Mouse (Mus musculus) stomach, embryonic 15.5 days (tissue): ENCODE measurements at regions not wholly inside any gene's neighbourhood (a gene's known extent, or its start where the extent isn't known, plus 50 kb on each side); places are given as distances from the start of the nearest gene placed in this dataset.

Experiments
- ATAC-seq: fragments of 200-750 bp; cut with Nextera tagmentation; 2 replicates; pipeline ENCODE4 v1.8.0; 2017; ENCODE audit warnings: low read depth, moderate number of reproducible peaks, moderate TSS enrichment; ENCODE audit not compliant: insufficient read depth, low FRiP score
- H3K27ac ChIP-seq: fragments of 300-500 bp; sonication (generic); 2 replicates; pipeline ENCODE4 v1.5.1; 2015; ENCODE audit warnings: mild to moderate bottlenecking, inconsistent platforms
- H3K27me3 ChIP-seq: fragments of 300-500 bp; sonication (generic); replicated peaks from 2 replicates; pipeline ENCODE4 v1.6.1; 2015; ENCODE audit warnings: inconsistent platforms
- H3K36me3 ChIP-seq: fragments of 300-500 bp; sonication (generic); 2 replicates; pipeline ENCODE4 v1.6.1; 2015; ENCODE audit warnings: inconsistent platforms
- H3K4me1 ChIP-seq: fragments of 300-500 bp; sonication (generic); 2 replicates; pipeline ENCODE4 v1.6.1; 2015; ENCODE audit warnings: inconsistent platforms
- H3K4me2 ChIP-seq: fragments of 300-500 bp; sonication (generic); 2 replicates; pipeline ENCODE4 v1.6.1; 2015; ENCODE audit warnings: mild to moderate bottlenecking, inconsistent platforms
- H3K4me3 ChIP-seq: fragments of 300-500 bp; sonication (generic); replicated peaks from 2 replicates; pipeline ENCODE4 v1.5.1; 2015; ENCODE audit warnings: inconsistent platforms
- H3K9ac ChIP-seq: fragments of 300-500 bp; sonication (generic); 2 replicates; pipeline ENCODE4 v1.6.1; 2015; ENCODE audit warnings: inconsistent platforms
- H3K9me3 ChIP-seq: fragments of 300-500 bp; sonication (generic); 2 replicates; pipeline ENCODE4 v1.6.1; 2016; ENCODE audit warnings: inconsistent platforms
- WGBS: fragments of 180-500 bp; shearing (Covaris S2); methylation state at CpG from one replicate; pipeline ENCODE4 v1.1.7; 2015; 5-methylcytosine and 5-hydroxymethylcytosine counted together

DNA sequence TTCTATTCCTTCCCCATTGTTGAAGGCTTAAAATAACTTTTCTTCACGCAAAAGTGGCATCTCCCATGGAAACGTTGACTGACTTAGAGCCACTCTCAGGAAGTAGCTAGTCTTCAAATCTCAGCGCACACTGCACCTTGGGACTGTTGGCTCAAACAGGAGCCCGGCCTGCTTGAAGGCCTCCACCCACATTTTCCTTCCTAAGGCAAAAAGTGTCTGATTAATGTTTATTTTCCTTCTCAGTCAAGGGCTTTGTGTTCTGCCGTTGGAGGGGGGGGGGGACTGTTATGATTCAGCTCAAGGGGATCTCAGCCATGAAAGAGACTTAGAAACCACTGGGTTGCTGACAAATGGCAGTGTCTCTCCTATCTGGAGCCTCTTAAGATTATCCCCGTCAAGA, 56.5 kb upstream of the Arntl start:
- Histone ChIP-seq H3K27me3 (no peaks in the 10 kb centered on the region), H3K4me3 (no peak overlapping the region), H3K4me2 (no peak overlapping the region), H3K36me3 (no peaks in the 10 kb centered on the region), H3K9ac (no peak overlapping the region), H3K27ac (peak overlapping the region; percentile 49; the same call in 1 of the 2 replicates), H3K9me3 (no peaks in the 10 kb centered on the region), H3K4me1 (0 out of 2 replicates have a peak, but pooled peaks cover 9% of the 10 kb centered on the region)
- WGBS: 29% methylated on average over 6 of the region's 6 CpGs
- ATAC-seq: no peak

DNA sequence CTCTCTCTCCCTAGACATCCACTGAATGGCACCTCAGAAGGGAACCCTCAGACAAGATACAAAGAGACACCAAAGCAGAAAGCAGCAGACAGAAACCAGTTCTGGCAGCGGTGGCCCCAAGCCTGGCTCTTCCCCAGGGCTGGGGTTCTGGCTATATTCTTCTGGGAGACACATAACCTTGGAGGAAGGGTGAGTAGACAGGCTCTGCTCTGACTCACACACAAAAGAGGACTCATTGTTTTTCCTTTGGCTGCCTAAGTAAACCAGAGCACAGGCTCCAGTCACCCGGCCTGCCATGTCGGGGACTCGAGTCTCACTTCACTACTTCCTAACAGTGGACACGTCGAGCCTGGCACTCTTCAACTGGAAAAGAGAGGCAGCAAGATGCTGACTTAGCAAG, 55.8 kb upstream of the Arntl start:
- H3K9ac ChIP-seq: no peak overlapping the region
- 41% methylated on average over 6 of the region's 6 CpGs for WGBS
- ATAC-seq: no peak

DNA sequence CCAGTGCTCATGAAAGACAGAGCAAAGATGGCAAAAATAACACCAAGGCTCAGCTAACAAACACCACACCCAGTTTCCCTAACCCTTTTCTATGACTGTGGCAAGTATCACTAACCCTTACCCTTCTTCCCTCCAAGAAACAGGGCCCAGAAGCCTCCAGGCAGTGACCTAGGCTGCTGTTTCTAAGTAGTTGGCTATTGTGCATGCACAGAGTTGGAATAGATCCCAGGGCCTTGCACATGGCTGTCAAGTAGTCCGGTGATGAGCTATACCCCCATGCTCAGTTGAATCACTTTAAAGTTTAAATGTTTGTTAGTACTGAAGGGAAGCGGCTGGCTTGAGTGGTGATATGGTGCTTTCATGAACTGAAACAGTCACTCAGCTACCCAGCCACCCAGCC, 53.9 kb upstream of the Arntl start:
- Histone ChIP-seq H3K4me2 (no peak overlapping the region), H3K4me1 (0 out of 2 replicates have a peak, but pooled peaks cover 9% of the 10 kb centered on the region), H3K9me3 (no peaks in the 10 kb centered on the region), H3K36me3 (no peaks in the 10 kb centered on the region), H3K27me3 (no peaks in the 10 kb centered on the region), H3K27ac (no peak overlapping the region), H3K9ac (no peak overlapping the region), H3K4me3 (no peak overlapping the region)
- ATAC-seq: no peak
- WGBS: 66% methylated on average over 2 of the region's 2 CpGs

More for the DNA sequence above, 55.8 kb upstream of the Arntl start:
- 0 out of 2 replicates have a peak, but pooled peaks cover 9% of the 10 kb centered on the region for H3K4me1 ChIP-seq
- no peak overlapping the region for H3K4me2 ChIP-seq
- no peak overlapping the region for H3K4me3 ChIP-seq
- H3K27ac ChIP-seq: peak overlapping the region; percentile 49; the same call in 1 of the 2 replicates
- H3K9me3 ChIP-seq: no peaks in the 10 kb centered on the region
- H3K27me3 ChIP-seq: no peaks in the 10 kb centered on the region
- no peaks in the 10 kb centered on the region for H3K36me3 ChIP-seq

DNA sequence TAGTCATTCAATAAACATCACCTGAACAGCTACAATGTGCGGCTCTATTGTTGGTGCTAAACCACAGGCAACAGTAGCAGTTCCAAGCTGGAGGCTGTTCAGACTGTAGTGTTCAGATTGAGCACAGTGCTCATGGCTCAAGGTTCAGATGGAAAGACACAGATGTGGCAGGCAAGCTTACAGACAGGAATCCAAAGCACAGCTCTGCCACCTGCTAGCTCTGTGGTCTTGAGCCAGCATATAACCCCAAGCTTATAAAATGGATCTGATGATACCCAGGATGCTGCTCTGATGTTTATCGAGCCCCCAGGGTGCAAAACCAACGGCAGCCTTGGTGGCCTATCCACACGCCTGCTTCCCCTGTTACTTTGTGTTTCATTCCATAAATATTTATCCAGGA, 53.2 kb upstream of the Arntl start:
- no peak overlapping the region for H3K4me3 ChIP-seq
- no peaks in the 10 kb centered on the region for H3K36me3 ChIP-seq
- no peak overlapping the region for H3K4me2 ChIP-seq
- H3K9me3 ChIP-seq: no peaks in the 10 kb centered on the region
- H3K4me1 ChIP-seq: 0 out of 2 replicates have a peak, but pooled peaks cover 9% of the 10 kb centered on the region
- ATAC-seq: no peak
- 63% methylated on average over 4 of the region's 4 CpGs for WGBS
- H3K9ac ChIP-seq: no peak overlapping the region
- H3K27me3 ChIP-seq: no peaks in the 10 kb centered on the region
- H3K27ac ChIP-seq: no peak overlapping the region

DNA sequence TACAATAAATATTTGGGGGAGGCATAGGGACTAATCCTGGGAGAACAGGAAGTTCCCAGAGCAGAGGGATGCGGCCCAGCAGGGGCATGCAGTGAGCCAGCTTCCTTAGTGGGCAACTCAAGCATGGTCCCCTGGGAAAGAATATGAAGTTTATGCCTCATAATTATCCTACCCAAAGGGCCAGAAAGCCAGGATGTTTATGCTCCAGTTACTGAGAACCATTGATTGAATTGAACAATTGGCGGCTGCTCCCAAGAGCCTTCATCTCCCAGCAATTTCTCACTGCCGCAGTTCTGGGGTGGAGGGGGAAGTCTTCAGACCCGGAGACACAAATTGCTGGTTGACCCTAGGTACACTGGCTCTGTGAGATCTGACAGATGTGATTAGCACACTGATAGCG, 50.9 kb upstream of the Arntl start:
- no peaks in the 10 kb centered on the region for H3K9me3 ChIP-seq
- ATAC-seq: no peak
- WGBS: 68% methylated on average over 5 of the region's 5 CpGs

DNA sequence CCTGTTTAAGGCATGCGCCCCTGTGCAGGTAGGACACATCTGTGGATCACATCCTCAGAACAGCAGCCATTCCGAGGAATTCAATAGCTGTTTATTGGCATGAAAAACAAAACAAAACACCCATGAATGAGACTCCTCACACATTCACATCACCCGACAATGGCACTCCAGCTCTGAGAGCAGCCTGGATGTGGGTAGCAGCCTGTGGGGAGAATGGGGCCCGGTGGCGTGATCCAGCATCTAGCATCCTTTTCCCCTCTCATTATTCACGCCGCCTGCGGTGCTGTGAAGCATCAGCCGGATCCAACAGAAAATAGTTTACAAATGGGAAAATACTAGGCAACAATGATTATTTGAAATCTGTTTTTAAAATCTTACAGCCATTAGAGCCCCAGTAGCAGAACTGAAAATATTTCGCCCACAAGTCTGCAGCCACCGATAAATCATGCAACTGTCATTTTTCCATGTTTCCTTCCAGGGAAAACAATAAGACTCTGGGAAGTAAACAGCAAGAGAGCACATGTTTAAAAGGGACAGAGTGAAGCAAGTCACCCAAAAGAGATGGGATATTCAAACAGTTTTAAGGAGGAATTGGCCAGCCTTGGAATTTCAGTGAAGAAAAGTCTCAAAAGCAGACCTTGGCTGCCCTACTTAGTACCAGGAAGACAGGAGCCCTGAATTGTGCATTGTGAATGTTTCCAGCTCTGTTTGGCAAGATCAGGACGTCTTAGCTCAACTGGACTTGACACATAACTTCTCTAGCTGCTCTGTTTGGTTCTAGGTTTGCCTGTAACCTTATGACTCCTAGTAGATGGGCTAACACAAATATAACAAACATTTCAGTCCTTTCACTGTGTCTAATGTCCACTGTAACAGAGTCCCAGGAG, 50.2 kb upstream of the Arntl start:
- Histone ChIP-seq H3K27me3 (no peaks in the 10 kb centered on the region), H3K4me1 (0 out of 2 replicates have a peak, but pooled peaks cover 5% of the 10 kb centered on the region), H3K9ac (no peak overlapping the region), H3K27ac (no peak overlapping the region), H3K4me3 (no peak overlapping the region), H3K9me3 (no peaks in the 10 kb centered on the region), H3K4me2 (no peak overlapping the region), H3K36me3 (no peaks in the 10 kb centered on the region)
- no peak for ATAC-seq
- WGBS: 74% methylated on average over 12 of the region's 12 CpGs

More for the DNA sequence above, 50.9 kb upstream of the Arntl start:
- no peak overlapping the region for H3K9ac ChIP-seq
- 0 out of 2 replicates have a peak, but pooled peaks cover 8% of the 10 kb centered on the region for H3K4me1 ChIP-seq
- no peaks in the 10 kb centered on the region for H3K27me3 ChIP-seq
- H3K36me3 ChIP-seq: no peaks in the 10 kb centered on the region
- H3K4me2 ChIP-seq: no peak overlapping the region
- H3K4me3 ChIP-seq: no peak overlapping the region
- no peak overlapping the region for H3K27ac ChIP-seq
